Mouse (Mus musculus) CD4-positive, CD25-positive, alpha-beta regulatory T cell, adult 4 months (primary cell): ENCODE data around the gene Vmn1r101. TPM values are rescaled to one million over a fixed set of nuclear protein-coding genes. Genes with fewer than 3 reads are reported as not detected.
"Not testable (repeated sequence)": the region's sequence is repeated elsewhere in the genome, so short reads cannot be mapped to it uniquely, and the experiment has no call there.

Source experiments
- ATAC-seq: one replicate; pipeline ENCODE4 v1.8.0; 2017
- polyA plus RNA-seq, 2 experiments: library from polyadenylated mRNA; unstranded; fragments of 100-300 nt; shearing (Covaris generic); gene quantifications; one replicate each; pipeline ENCODE4 v1.2.1; 2017

Gene Vmn1r101
- not detected for polyA plus RNA-seq

DNA sequence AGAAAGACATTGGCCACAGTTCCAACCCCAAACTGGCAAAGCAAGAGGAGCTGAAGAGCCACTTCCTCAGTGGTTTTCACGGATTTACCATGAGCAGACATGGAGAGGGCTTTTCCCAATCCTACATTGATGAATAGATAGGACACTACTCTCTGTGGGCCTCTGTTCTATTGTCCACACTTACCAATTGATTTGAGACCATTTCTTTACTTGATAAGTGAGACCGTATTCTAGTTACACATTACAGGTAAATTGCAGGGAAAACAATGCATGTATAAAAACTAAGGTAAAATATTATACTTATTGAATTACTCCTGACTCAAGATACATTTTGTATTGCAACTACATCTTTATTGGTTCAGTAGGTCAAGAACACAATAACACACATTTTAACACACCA is at the start of gene Vmn1r101:
TSS of gene Vmn1r101 (minus strand) at position 101 of the 400 bp plus-strand sequence.
- not testable (repeated sequence) for ATAC-seq

DNA sequence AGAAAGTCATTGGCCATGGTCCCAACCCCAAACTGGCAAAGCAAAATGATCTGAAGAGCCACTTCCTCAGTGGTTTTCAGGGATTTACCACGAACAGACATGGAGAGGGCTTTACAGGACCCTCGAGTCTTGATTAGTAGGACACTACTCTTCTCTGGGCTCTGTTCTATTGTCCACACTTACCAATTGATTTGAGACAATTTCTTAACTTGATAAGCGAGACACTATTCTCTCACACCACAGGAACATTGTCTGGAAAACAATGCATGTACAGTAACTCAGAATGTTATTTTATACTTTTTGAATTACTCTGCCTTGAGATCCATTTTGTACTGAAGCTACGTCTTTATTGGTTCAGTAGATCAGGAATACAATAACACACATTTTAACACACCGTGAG is 32.4 kb upstream of the Vmn1r101 start, which contains the start of gene Gm10670:
TSS of gene Gm10670 (minus strand) at position 101 of the 400 bp plus-strand sequence.
- not testable (repeated sequence) for ATAC-seq

DNA sequence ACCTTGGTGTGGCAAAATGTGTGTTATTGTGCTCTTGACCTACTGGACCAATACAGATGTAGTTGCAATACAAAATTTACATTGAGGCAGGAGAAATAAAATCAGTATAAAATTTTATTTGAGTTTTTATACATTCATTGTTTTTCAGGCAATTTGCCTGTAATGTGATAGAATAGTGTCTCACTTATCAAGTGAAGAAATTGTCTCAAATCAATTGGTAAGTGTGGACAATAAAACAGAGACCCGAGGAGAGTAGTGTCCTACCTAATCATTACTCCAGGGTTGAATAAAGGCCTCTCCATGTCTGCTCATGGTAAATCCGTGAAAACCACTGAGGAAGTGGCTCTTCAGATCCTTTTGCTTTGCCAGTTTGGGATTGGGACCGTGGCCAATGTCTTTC is 24.8 kb downstream of the Vmn1r101 start, which contains the start of gene Vmn1r100:
TSS of gene Vmn1r100 (plus strand) at position 301 of the 400 bp plus-strand sequence.
- ATAC-seq: not testable (repeated sequence)

Other genes starting within 250 kb of the Vmn1r101 start
- gene Vmn1r95, start 248.9 kb downstream of the Vmn1r101 start, polyA plus RNA-seq: not detected
- gene Gm6164, start 237.0 kb downstream of the Vmn1r101 start, polyA plus RNA-seq: not detected
- gene Gm4498, start 208.8 kb downstream of the Vmn1r101 start, polyA plus RNA-seq: not detected
- not detected for gene Gm5890, start 179.8 kb downstream of the Vmn1r101 start, polyA plus RNA-seq
- not detected for gene Gm4133, start 108.5 kb downstream of the Vmn1r101 start, polyA plus RNA-seq
- gene Gm5728, start 67.2 kb downstream of the Vmn1r101 start, polyA plus RNA-seq: not detected
- gene Vmn1r100, start 24.7 kb downstream of the Vmn1r101 start, polyA plus RNA-seq: not detected
- not detected for gene Gm10670, start 32.3 kb upstream of the Vmn1r101 start, polyA plus RNA-seq
- not detected for gene Vmn1r103, start 67.9 kb upstream of the Vmn1r101 start, polyA plus RNA-seq
- gene Vmn1r104, start 91.2 kb upstream of the Vmn1r101 start, polyA plus RNA-seq: not detected
- gene Gm5726, start 103.2 kb upstream of the Vmn1r101 start, polyA plus RNA-seq: not detected
- not detected for gene Gm4141, start 133.6 kb upstream of the Vmn1r101 start, polyA plus RNA-seq
- gene Gm4513, start 156.4 kb upstream of the Vmn1r101 start, polyA plus RNA-seq: not detected
- not detected for gene Vmn1r107, start 226.3 kb upstream of the Vmn1r101 start, polyA plus RNA-seq